In genomic region chr8:126062844-126063243, GRCm38 (mm10) we compare ENCODE assay signal across 27 mouse cellular contexts.
DNase-seq lines count a peak whose midpoint lies in the region; ATAC-seq lines count a peak whose summit lies in the region.
"Had no signal": no experiment of that assay in that cellular context is flagged by ENCODE, and none has a peak within 500 bp of the region (broad histone marks: within the 10 kb centered on the region; RNA-seq: fewer than 3 reads in every experiment).

No protein-coding gene starts in this region.

- peaks cover 3% of the 10 kb centered on the region; the same call in 1 of the 2 replicates for H3K9me3 ChIP-seq in intestine, embryonic 14.5 days (ENCODE audit: control insufficient read depth, low read length)
- no peaks in the 10 kb centered on the region for H3K9me3 ChIP-seq in intestine, embryonic 16.5 days (ENCODE audit: control insufficient read depth, low read length)
- H3K9me3 ChIP-seq in forebrain, embryonic 14.5 days (replicated peaks; ENCODE audit: control insufficient read depth, low read length): no peaks in the 10 kb centered on the region
- H3K9me3 ChIP-seq: forebrain, embryonic 10.5 days; forebrain, embryonic 13.5 days; heart, embryonic 10.5 days had no signal

- H3K4me3 ChIP-seq in intestine, embryonic 14.5 days (ENCODE audit: low read depth, low read length): no peak overlapping the region
- no peak overlapping the region for H3K4me3 ChIP-seq in intestine, embryonic 16.5 days (ENCODE audit: low read length)
- no peak overlapping the region for H3K4me3 ChIP-seq in forebrain, embryonic 14.5 days (ENCODE audit: low read depth, low read length)
- H3K4me3 ChIP-seq: forebrain, embryonic 10.5 days; forebrain, embryonic 13.5 days; gastrocnemius, adult 2 months; heart, embryonic 10.5 days; heart, embryonic 13.5 days had no signal

- no peaks in the 10 kb centered on the region for H3K27me3 ChIP-seq in intestine, embryonic 14.5 days (replicated peaks; ENCODE audit: control insufficient read depth, insufficient read depth, low read length)
- H3K27me3 ChIP-seq in intestine, embryonic 16.5 days (replicated peaks; ENCODE audit: control insufficient read depth, insufficient read depth, low read length): no peaks in the 10 kb centered on the region
- no peaks in the 10 kb centered on the region for H3K27me3 ChIP-seq in forebrain, embryonic 14.5 days (replicated peaks; ENCODE audit: control insufficient read depth, insufficient read depth, low read length)
- H3K27me3 ChIP-seq: forebrain, embryonic 13.5 days had no signal

- no peak overlapping the region for H3K9ac ChIP-seq in intestine, embryonic 14.5 days (ENCODE audit: low read length)
- no peak overlapping the region for H3K9ac ChIP-seq in intestine, embryonic 16.5 days (ENCODE audit: low read depth, low read length)
- H3K9ac ChIP-seq in forebrain, embryonic 14.5 days (ENCODE audit: low read length): no peak overlapping the region
- H3K9ac ChIP-seq: forebrain, embryonic 13.5 days; forebrain, postnatal 0 days; heart, embryonic 13.5 days; hindbrain, embryonic 14.5 days had no signal

- no peak overlapping the region for H3K27ac ChIP-seq in intestine, embryonic 14.5 days (ENCODE audit: low read depth)
- H3K27ac ChIP-seq in intestine, embryonic 16.5 days (ENCODE audit: low read length): no peak overlapping the region
- H3K27ac ChIP-seq in forebrain, embryonic 14.5 days (ENCODE audit: low read depth, low read length): no peak overlapping the region
- H3K27ac ChIP-seq: forebrain, embryonic 10.5 days; forebrain, embryonic 13.5 days; gastrocnemius, adult 2 months; heart, embryonic 10.5 days; heart, embryonic 13.5 days; hindbrain, embryonic 14.5 days; hindbrain, postnatal 0 days had no signal

- peak; percentile 43 for DNase-seq in cerebellum, adult 11-12 months
- DNase-seq in cerebellum, adult 8-10 months: no peak
- peak; percentile 18 for DNase-seq in intestine, embryonic 14.5 days (ENCODE audit: low spot score)
- DNase-seq in brain, adult 2 months (ENCODE audit: low read depth, low spot score): peak; percentile 87
- peak; percentile 53 to 62 for DNase-seq in cerebellum, postnatal 14 days
- no peak for DNase-seq in forebrain, embryonic 14.5 days (ENCODE audit: low spot score)
- DNase-seq: adrenal gland, adult 2 months; adrenal gland, postnatal 14 days; B cell, adult 2 months; forebrain, postnatal 0 days; gastrocnemius, adult 2 months; gastrocnemius, postnatal 14 days; heart, adult 18-20 months; heart, postnatal 14 days; heart, postnatal 4 days; kidney, adult 11 months; kidney, adult 9 months had no signal

- H3K36me3 ChIP-seq in intestine, embryonic 14.5 days (ENCODE audit: control insufficient read depth, insufficient read depth, low read length): no peaks in the 10 kb centered on the region
- H3K36me3 ChIP-seq in intestine, embryonic 16.5 days (ENCODE audit: control insufficient read depth, insufficient read depth, low read length): no peaks in the 10 kb centered on the region
- no peaks in the 10 kb centered on the region for H3K36me3 ChIP-seq in forebrain, embryonic 14.5 days (ENCODE audit: control insufficient read depth, insufficient read depth, low read length)
- H3K36me3 ChIP-seq: forebrain, embryonic 10.5 days; G1E; heart, embryonic 10.5 days; heart, embryonic 13.5 days had no signal

- H3K4me2 ChIP-seq in intestine, embryonic 14.5 days (ENCODE audit: low read length): no peak overlapping the region
- no peak overlapping the region for H3K4me2 ChIP-seq in intestine, embryonic 16.5 days (ENCODE audit: low read depth, low read length)
- no peak overlapping the region for H3K4me2 ChIP-seq in forebrain, embryonic 14.5 days (ENCODE audit: low read length)
- H3K4me2 ChIP-seq: forebrain, embryonic 13.5 days; heart, embryonic 13.5 days; hindbrain, embryonic 14.5 days had no signal

- 53% methylated on average over 10 of the region's 10 CpGs for WGBS in intestine, embryonic 14.5 days
- WGBS in intestine, embryonic 16.5 days: 56% methylated on average over 10 of the region's 10 CpGs
- 85% methylated on average over 10 of the region's 10 CpGs for WGBS in forebrain, embryonic 14.5 days

- no peaks in the 10 kb centered on the region for H3K4me1 ChIP-seq in intestine, embryonic 14.5 days (replicated peaks; ENCODE audit: control insufficient read depth, insufficient read depth, low read length)
- H3K4me1 ChIP-seq in intestine, embryonic 16.5 days (ENCODE audit: control insufficient read depth, insufficient read depth, low read length): no peaks in the 10 kb centered on the region
- no peaks in the 10 kb centered on the region for H3K4me1 ChIP-seq in forebrain, embryonic 14.5 days (ENCODE audit: control insufficient read depth, insufficient read depth, low read length)
- H3K4me1 ChIP-seq: heart, embryonic 10.5 days; heart, embryonic 13.5 days had no signal

- no peak for ATAC-seq in intestine, embryonic 14.5 days (replicated peaks; ENCODE audit: low FRiP score, low TSS enrichment, low read depth)
- no peak for ATAC-seq in intestine, embryonic 16.5 days
- no peak for ATAC-seq in forebrain, embryonic 14.5 days
- ATAC-seq: forebrain, embryonic 13.5 days; forebrain, postnatal 0 days; hindbrain, postnatal 0 days; inflammation-experienced regulatory T-cells, adult 6 months; Patski had no signal

Comparison
In these comparisons a context has a peak if more than half of its experiments do, and no peak if none do; other contexts are left out.
1. DNase-seq: peak in cerebellum, adult 11-12 months (single experiment), intestine, embryonic 14.5 days (single experiment), brain, adult 2 months (single experiment) and cerebellum, postnatal 14 days (2 of 2); none in cerebellum, adult 8-10 months (single experiment) and forebrain, embryonic 14.5 days (single experiment).